Mouse (Mus musculus) hindbrain, embryonic 11.5 days (tissue): ENCODE measurements around the gene Ppp1r8. TPM values are rescaled to one million over a fixed set of nuclear protein-coding genes. Genes with fewer than 3 reads are reported as not detected.

ENCODE experiments used
- ATAC-seq: fragments of 200-750 bp; cut with Nextera tagmentation; 2 replicates; pipeline ENCODE4 v1.8.0; 2017; ENCODE audit warnings: mild to moderate bottlenecking, moderate TSS enrichment, moderate library complexity; ENCODE audit not compliant: low FRiP score
- DNase-seq: peaks from one replicate; pipeline ENCODE4 v3.0.0-alpha.2; 2015; ENCODE audit warnings: low spot score
- H3K27ac ChIP-seq: fragments of 300-500 bp; sonication (generic); 2 replicates; pipeline ENCODE4 v1.5.1; 2014; ENCODE audit warnings: mild to moderate bottlenecking, low read depth, low read length
- H3K27me3 ChIP-seq: fragments of 300-500 bp; sonication (generic); 2 replicates; pipeline ENCODE4 v1.6.1; 2014; ENCODE audit warnings: mild to moderate bottlenecking, low read length, moderate library complexity, mixed read lengths; ENCODE audit not compliant: control insufficient read depth, insufficient read depth
- H3K36me3 ChIP-seq: fragments of 300-500 bp; sonication (generic); 2 replicates; pipeline ENCODE4 v1.6.1; 2014; ENCODE audit warnings: mild to moderate bottlenecking, low read length, moderate library complexity, mixed read lengths; ENCODE audit not compliant: control insufficient read depth, insufficient read depth
- H3K4me1 ChIP-seq: fragments of 300-500 bp; sonication (generic); replicated peaks from 2 replicates; pipeline ENCODE4 v1.6.1; 2014; ENCODE audit warnings: low read length, mixed read lengths; ENCODE audit not compliant: control insufficient read depth, insufficient read depth
- H3K4me2 ChIP-seq: fragments of 300-500 bp; sonication (generic); replicated peaks from 2 replicates; pipeline ENCODE4 v1.6.1; 2014; ENCODE audit warnings: mild to moderate bottlenecking, low read depth, low read length
- H3K4me3 ChIP-seq: fragments of 300-500 bp; sonication (generic); 2 replicates; pipeline ENCODE4 v1.5.1; 2014; ENCODE audit warnings: low read depth, low read length
- H3K9ac ChIP-seq: fragments of 300-500 bp; sonication (generic); 2 replicates; pipeline ENCODE4 v1.6.1; 2014; ENCODE audit warnings: low read depth, low read length
- H3K9me3 ChIP-seq: fragments of 300-500 bp; sonication (generic); 2 replicates; pipeline ENCODE4 v1.6.1; 2016; ENCODE audit warnings: low read length; ENCODE audit not compliant: control insufficient read depth
- WGBS: fragments of 180-500 bp; shearing (Covaris S2); extraction: QIAGEN DNeasy Blood & Tissue Kit; methylation state at CpG from one replicate; pipeline ENCODE4 v1.1.7; 2014; 5-methylcytosine and 5-hydroxymethylcytosine counted together
- polyA plus RNA-seq: library from polyadenylated mRNA; unstranded; fragments of >200 nt; fragmentation: Nextera tagmentation; extraction: Ambion mirVana; gene quantifications from 2 replicates; pipeline ENCODE4 v1.2.1, GENCODE M21; 2014

Ppp1r8 gene
- polyA plus RNA-seq, 1 experiment from 2014 or later, result 87.2 TPM

DNA sequence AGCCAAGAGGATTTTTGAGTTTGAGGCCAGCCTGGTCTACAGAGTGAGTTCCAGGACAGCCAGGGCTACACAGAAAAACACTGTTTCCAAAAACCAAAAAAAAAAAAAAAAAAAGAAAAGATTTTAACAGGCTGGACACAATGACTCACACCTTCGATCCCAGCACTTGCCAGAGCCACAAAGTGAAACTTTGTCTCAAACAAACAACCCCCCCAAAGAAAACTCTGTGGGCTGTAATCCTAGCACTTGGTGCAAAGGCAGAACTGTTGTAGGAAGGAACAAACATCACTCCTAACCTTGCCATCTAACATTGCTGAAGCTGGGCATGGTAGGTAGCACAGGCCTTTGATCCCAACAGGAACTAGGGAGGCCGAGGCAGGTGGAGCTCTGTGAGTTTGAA lies 21.9 kb upstream of the Ppp1r8 start:
- Histone ChIP-seq H3K27me3 (no peaks in the 10 kb centered on the region), H3K4me1 (no peaks in the 10 kb centered on the region), H3K27ac (no peak overlapping the region), H3K9ac (no peak overlapping the region), H3K9me3 (no peaks in the 10 kb centered on the region), H3K4me2 (no peak overlapping the region), H3K36me3 (peaks cover 3% of the 10 kb centered on the region; the same call in 1 of the 2 replicates), H3K4me3 (no peak overlapping the region)
- ATAC-seq (no peak), DNase-seq (no peak)
- 93% methylated on average over 2 of the region's 2 CpGs for WGBS

DNA sequence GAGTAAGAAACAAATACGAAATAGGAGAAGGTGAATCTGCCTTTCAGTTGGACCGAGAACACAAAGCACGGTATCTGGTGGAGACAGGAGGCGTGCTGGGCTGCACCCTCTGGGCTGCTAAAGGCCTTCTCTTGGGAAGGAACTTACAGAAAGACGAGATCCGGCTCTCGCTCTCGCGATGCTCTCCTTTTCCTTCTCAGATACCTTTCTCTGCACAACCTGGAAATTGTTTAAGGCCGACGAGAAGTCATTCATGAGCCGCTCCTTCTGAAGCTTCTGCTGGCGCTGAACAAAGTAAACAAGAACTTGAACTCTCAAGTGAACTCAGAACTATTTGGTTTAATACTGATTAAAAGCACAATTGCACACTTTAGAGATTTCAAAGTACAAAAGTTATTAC lies 20.0 kb upstream of the Ppp1r8 start:
- Histone ChIP-seq H3K36me3 (peaks cover 5% of the 10 kb centered on the region; the same call in 1 of the 2 replicates), H3K27me3 (no peaks in the 10 kb centered on the region), H3K4me1 (no peaks in the 10 kb centered on the region), H3K4me3 (no peak overlapping the region), H3K4me2 (no peak overlapping the region), H3K9ac (no peak overlapping the region), H3K9me3 (no peaks in the 10 kb centered on the region), H3K27ac (no peak overlapping the region)
- ATAC-seq (no peak), DNase-seq (no peak)
- WGBS, result 94% methylated on average over 13 of the region's 13 CpGs

DNA sequence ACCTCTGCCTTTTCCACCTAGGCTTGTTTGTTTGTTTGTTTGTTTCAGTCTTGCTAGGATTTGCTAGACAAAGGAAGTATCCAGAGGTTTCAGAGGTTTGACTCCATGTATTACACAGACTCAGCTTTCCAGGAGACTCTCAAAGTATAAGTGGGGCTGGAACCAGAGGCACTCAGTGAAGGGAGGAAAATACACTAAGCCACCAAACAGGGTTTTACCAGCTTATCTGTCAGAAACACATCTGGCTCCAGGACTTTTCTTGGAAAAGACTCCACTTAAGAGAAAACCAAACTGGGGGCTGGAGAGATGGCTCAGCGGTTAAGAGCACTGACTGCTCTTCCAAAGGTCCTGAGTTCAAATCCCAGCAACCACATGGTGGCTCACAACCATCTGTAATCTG lies 17.9 kb upstream of the Ppp1r8 start:
- H3K36me3 ChIP-seq, result peaks cover 11% of the 10 kb centered on the region; the same call in 1 of the 2 replicates

DNA sequence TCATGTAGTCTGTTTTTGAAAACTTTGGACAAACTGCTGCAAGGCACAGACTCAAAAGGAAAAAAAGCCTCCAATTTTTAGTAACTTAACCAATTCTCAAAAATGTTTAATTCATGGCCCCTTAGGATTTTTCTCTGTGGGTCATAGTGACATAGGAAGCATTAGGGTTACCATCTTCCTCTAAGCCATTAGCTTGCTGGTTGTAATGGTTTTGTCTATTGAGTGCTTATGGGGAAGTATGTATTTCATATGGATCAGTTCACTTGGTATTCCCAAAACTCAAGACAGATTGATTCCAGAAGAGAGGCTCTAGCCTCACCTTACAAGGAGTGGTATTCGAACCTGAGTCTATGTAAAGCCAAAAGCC lies 719 bp upstream of the Ppp1r8 start:
- peak overlapping the region; percentile 96; the same call in 1 of the 2 replicates for H3K4me3 ChIP-seq
- WGBS, result 88% methylated on average over 1 of the region's 1 CpGs
- peak overlapping the region; percentile 50 for H3K4me2 ChIP-seq
- H3K27ac ChIP-seq, result peak overlapping the region; percentile 68; the same call in 1 of the 2 replicates
- ATAC-seq (no peak), DNase-seq (no peak)
- H3K27me3 ChIP-seq, result no peaks in the 10 kb centered on the region
- peaks cover 3% of the 10 kb centered on the region; the same call in 1 of the 2 replicates for H3K4me1 ChIP-seq
- peaks cover 1% of the 10 kb centered on the region; the same call in 1 of the 2 replicates for H3K36me3 ChIP-seq
- peak overlapping the region; percentile 96 for H3K9ac ChIP-seq
- H3K9me3 ChIP-seq, result no peaks in the 10 kb centered on the region

More for the DNA sequence above, 17.9 kb upstream of the Ppp1r8 start:
- Histone ChIP-seq H3K9me3 (no peaks in the 10 kb centered on the region), H3K27me3 (no peaks in the 10 kb centered on the region), H3K9ac (no peak overlapping the region), H3K4me2 (no peak overlapping the region), H3K27ac (no peak overlapping the region), H3K4me3 (no peak overlapping the region), H3K4me1 (no peaks in the 10 kb centered on the region)
- ATAC-seq, result no peak
- DNase-seq, result no peak
- 84% methylated on average over 1 of the region's 1 CpGs for WGBS

DNA sequence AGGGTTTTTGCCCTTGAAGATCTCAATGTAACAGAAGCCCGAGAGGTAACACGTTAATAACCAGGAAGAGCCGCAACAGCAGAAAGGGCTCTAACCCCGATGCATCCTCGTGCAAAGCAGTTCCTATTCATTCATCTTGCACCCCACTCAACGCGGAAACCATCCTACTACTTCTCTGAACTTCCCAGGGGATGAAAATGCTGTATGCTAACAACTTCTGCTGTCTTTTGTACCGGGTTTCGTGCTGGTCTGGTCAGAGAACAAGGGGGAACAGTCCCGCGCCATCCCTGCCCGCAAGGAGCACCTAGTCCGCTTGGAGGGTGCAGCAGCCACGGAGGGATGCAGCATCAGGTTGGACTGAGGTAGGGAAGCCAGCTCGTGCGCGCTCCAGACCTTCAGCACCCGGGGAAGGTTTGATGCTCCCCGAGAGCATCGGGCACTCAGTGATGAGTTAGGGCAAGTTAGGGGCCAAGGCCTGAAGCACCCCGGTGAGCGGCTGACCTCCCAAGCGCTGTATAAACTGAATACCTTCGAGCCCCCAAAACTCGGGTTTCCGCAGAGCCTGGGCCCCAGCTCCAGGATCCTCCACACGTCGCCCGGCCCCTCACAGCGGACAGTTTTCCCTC lies 575 bp downstream of the Ppp1r8 start:
- under 1% methylated on average over 30 of the region's 30 CpGs for WGBS
- ATAC-seq, result peak; percentile 39
- H3K4me3 ChIP-seq, result peak overlapping the region; percentile 96
- H3K36me3 ChIP-seq, result peaks cover 3% of the 10 kb centered on the region; the same call in 1 of the 2 replicates
- no peaks in the 10 kb centered on the region for H3K27me3 ChIP-seq
- H3K4me1 ChIP-seq, result peaks cover 3% of the 10 kb centered on the region; the same call in 1 of the 2 replicates
- peak overlapping the region; percentile 62 for H3K27ac ChIP-seq
- H3K9me3 ChIP-seq, result no peaks in the 10 kb centered on the region
- peak; percentile 55 for DNase-seq
- peak overlapping the region; percentile 68 for H3K4me2 ChIP-seq
- H3K9ac ChIP-seq, result peak overlapping the region; percentile 96

DNA sequence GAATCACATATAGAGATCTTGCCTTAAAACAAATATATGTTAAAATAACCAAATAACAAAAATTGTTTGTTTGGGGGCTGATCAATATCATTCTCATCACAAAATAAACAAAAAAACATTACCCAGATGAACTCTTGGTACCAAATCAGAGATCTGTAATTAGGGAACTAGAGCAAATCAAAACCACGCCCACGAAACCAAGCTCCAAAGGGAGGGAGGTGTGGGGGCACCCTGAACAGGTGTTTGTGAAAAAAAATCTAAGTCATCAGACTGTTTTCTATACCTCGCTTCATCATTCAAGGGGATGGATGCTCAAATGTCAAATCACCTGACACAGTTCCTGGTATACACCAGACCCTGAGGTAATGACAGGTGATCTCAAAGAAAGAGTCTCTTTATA lies 1.5 kb downstream of the Ppp1r8 start:
- Histone ChIP-seq H3K4me3 (peak overlapping the region; percentile 96), H3K9me3 (no peaks in the 10 kb centered on the region), H3K27ac (no peak overlapping the region), H3K36me3 (peaks cover 3% of the 10 kb centered on the region; the same call in 1 of the 2 replicates), H3K27me3 (no peaks in the 10 kb centered on the region), H3K9ac (peak overlapping the region; percentile 96), H3K4me2 (peak overlapping the region; percentile 68), H3K4me1 (peaks cover 3% of the 10 kb centered on the region; the same call in 1 of the 2 replicates)
- ATAC-seq, result no peak
- WGBS, result 88% methylated on average over 3 of the region's 3 CpGs
- no peak for DNase-seq

DNA sequence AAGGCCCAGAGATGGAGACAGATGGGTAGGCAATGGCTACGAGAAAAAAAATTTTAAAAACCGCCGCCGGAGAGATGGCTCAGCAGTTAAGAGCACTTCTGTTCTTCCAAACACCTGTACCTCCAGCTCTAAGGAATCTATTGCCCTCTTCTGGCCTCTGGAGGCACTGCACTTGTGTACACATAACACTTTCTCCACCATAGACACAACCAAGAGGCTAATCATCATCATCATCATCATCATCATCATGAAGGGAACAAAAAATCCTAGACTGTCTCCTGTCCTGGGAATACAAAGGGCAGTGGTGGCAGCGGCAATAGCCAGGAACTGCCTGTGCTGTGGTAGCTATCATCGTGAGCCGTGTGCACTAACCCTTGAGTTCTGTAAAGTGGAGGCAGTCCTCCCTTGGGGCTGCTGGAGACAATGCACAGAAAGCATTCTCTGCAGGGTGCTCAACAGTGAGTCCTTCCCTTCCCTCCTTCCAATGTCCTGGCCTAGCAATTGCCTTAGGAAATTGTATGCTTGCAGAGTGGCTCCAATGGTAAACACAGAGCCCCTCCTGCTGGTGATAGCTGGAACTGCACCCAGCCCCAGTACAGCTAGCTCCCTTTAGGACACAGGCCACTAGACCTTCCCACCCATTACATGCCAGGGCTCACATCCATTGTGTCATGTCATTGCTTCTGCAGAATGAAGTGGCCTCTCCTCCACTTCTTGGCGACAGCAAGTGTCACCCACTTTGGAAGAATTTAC lies 19.2 kb downstream of the Ppp1r8 start:
- H3K9ac ChIP-seq, result no peak overlapping the region
- no peaks in the 10 kb centered on the region for H3K4me1 ChIP-seq
- H3K27ac ChIP-seq, result no peak overlapping the region
- H3K27me3 ChIP-seq, result no peaks in the 10 kb centered on the region
- H3K36me3 ChIP-seq, result peaks cover 17% of the 10 kb centered on the region
- ATAC-seq, result no peak
- peak; percentile 74 for DNase-seq
- no peak overlapping the region for H3K4me3 ChIP-seq
- no peaks in the 10 kb centered on the region for H3K9me3 ChIP-seq
- 71% methylated on average over 8 of the region's 8 CpGs for WGBS
- no peak overlapping the region for H3K4me2 ChIP-seq

DNA sequence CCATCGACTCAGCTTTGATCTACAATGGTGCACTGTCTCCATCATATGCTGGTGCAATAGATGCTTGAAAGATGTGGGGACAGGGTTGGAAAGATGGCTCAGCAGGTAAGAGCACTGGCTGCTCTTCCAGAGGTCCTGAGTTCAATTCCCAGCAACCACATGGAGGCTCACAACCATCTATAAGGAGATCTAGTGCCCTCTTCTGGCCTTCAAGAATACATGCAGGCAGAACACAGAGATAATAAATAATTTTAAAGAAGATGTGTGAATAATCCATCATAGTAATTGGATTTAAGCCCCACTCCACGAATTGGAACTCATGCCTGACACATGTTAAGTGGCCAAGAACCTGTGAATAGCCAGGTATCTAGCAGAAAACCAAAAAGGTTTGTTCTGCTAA lies 24.5 kb downstream of the Ppp1r8 start:
- no peak for DNase-seq
- H3K9me3 ChIP-seq, result no peaks in the 10 kb centered on the region
- H3K4me2 ChIP-seq, result no peak overlapping the region
- H3K9ac ChIP-seq, result no peak overlapping the region
- H3K27me3 ChIP-seq, result no peaks in the 10 kb centered on the region
- no peak for ATAC-seq
- no peaks in the 10 kb centered on the region for H3K4me1 ChIP-seq
- no peaks in the 10 kb centered on the region for H3K36me3 ChIP-seq
- 47% methylated on average over 2 of the region's 2 CpGs for WGBS
- H3K27ac ChIP-seq, result no peak overlapping the region
- H3K4me3 ChIP-seq, result no peak overlapping the region
